Mouse (Mus musculus) WW6 (cell line): ENCODE results near the gene Acod1.

Experiments used
- DNase-seq: peaks from one replicate; pipeline ENCODE4 v3.0.0-alpha.2; 2013; ENCODE audit warnings: low read depth, low spot score

The Acod1 gene

GRCm38 (mm10) chr14:103072731-103073130 is 26.0 kb downstream of the Acod1 start:
- DNase-seq, result no peak

- no peak for DNase-seq
Observed at GRCm38 (mm10) chr14:103073825-103074224, 27.0 kb downstream of the Acod1 start.

- DNase-seq, result no peak
Observed at GRCm38 (mm10) chr14:103075166-103075565, 28.4 kb downstream of the Acod1 start.

- no peak for DNase-seq
Observed at GRCm38 (mm10) chr14:103077272-103078005, 30.7 kb downstream of the Acod1 start.

GRCm38 (mm10) chr14:103078006-103078912 is 31.5 kb downstream of the Acod1 start:
- no peak for DNase-seq

- DNase-seq, result no peak
Observed at GRCm38 (mm10) chr14:103079209-103079977, 32.6 kb downstream of the Acod1 start.

GRCm38 (mm10) chr14:103085840-103086533 is 39.2 kb downstream of the Acod1 start:
- DNase-seq, result no peak

GRCm38 (mm10) chr14:103086671-103087324 is 40.0 kb downstream of the Acod1 start:
- DNase-seq, result no peak

GRCm38 (mm10) chr14:103087846-103088245 is 41.1 kb downstream of the Acod1 start:
- no peak for DNase-seq

GRCm38 (mm10) chr14:103088624-103089023 is 41.8 kb downstream of the Acod1 start:
- no peak for DNase-seq

- DNase-seq, result no peak
Observed at GRCm38 (mm10) chr14:103093236-103093635, 46.5 kb downstream of the Acod1 start.

- DNase-seq, result no peak
Observed at GRCm38 (mm10) chr14:103093670-103094069, 46.9 kb downstream of the Acod1 start.

GRCm38 (mm10) chr14:103095036-103095435 is 48.3 kb downstream of the Acod1 start:
- DNase-seq, result no peak

- no peak for DNase-seq
Observed at GRCm38 (mm10) chr14:103095826-103096225, 49.0 kb downstream of the Acod1 start.

GRCm38 (mm10) chr14:103096621-103097020 is 49.8 kb downstream of the Acod1 start:
- no peak for DNase-seq

GRCm38 (mm10) chr14:103098213-103098586 is 51.4 kb downstream of the Acod1 start:
- no peak for DNase-seq

- DNase-seq, result no peak
Observed at GRCm38 (mm10) chr14:103098587-103099235, 51.9 kb downstream of the Acod1 start.

- DNase-seq, result peak; percentile 85
Observed at GRCm38 (mm10) chr14:103099238-103099933, 52.6 kb downstream of the Acod1 start, which contains the start of gene Fbxl3. Gene Fbxl3 (minus strand): TSS chr14:103099566.

- DNase-seq, result no peak
Observed at GRCm38 (mm10) chr14:103100296-103100695, 53.5 kb downstream of the Acod1 start.

GRCm38 (mm10) chr14:103101171-103101570 is 54.4 kb downstream of the Acod1 start:
- no peak for DNase-seq
